Mouse (Mus musculus) midbrain, embryonic 15.5 days (tissue): ENCODE measurements at regions not wholly inside any gene's neighbourhood (a gene's known extent, or its start where the extent isn't known, plus 50 kb on each side); places are given as distances from the start of the nearest gene placed in this dataset.
A peak's percentile ranks its signal among the peaks of the same experiment; 100 is the strongest.

Experiments
- ATAC-seq: fragments of 200-750 bp; cut with Nextera tagmentation; replicated peaks from 2 replicates; pipeline ENCODE4 v1.8.0; 2017; ENCODE audit warnings: moderate TSS enrichment
- H3K27ac ChIP-seq: fragments of 300-500 bp; sonication (generic); 2 replicates; pipeline ENCODE4 v1.5.1; 2015; ENCODE audit warnings: mild to moderate bottlenecking, inconsistent platforms
- H3K27me3 ChIP-seq: fragments of 300-500 bp; sonication (generic); replicated peaks from 2 replicates; pipeline ENCODE4 v1.6.1; 2015; ENCODE audit warnings: inconsistent platforms
- H3K36me3 ChIP-seq: fragments of 300-500 bp; sonication (generic); replicated peaks from 2 replicates; pipeline ENCODE4 v1.6.1; 2015; ENCODE audit warnings: inconsistent platforms
- H3K4me1 ChIP-seq: fragments of 300-500 bp; sonication (generic); 2 replicates; pipeline ENCODE4 v1.6.1; 2015; ENCODE audit warnings: inconsistent platforms
- H3K4me2 ChIP-seq: fragments of 300-500 bp; sonication (generic); 2 replicates; pipeline ENCODE4 v1.6.1; 2015; ENCODE audit warnings: inconsistent platforms, mild to moderate bottlenecking, moderate library complexity
- H3K4me3 ChIP-seq: fragments of 300-500 bp; sonication (generic); 2 replicates; pipeline ENCODE4 v1.5.1; 2015; ENCODE audit warnings: mild to moderate bottlenecking, inconsistent platforms
- H3K9ac ChIP-seq: fragments of 300-500 bp; sonication (generic); 2 replicates; pipeline ENCODE4 v1.6.1; 2015; ENCODE audit warnings: mild to moderate bottlenecking, inconsistent platforms
- H3K9me3 ChIP-seq: fragments of 300-500 bp; sonication (generic); 2 replicates; pipeline ENCODE4 v1.6.1; 2016; ENCODE audit warnings: inconsistent platforms
- WGBS: fragments of 180-500 bp; shearing (Covaris S2); methylation state at CpG from one replicate; pipeline ENCODE4 v1.1.7; 2015; ENCODE audit warnings: mixed read lengths; 5-methylcytosine and 5-hydroxymethylcytosine counted together

GRCm38 (mm10) chr7:68567452-68568126, 181.5 kb downstream of the Arrdc4 start:
- H3K9ac ChIP-seq = no peak overlapping the region
- ATAC-seq = no peak
- WGBS = 88% methylated on average over 3 of the region's 3 CpGs

GRCm38 (mm10) chr7:68559440-68560343, 189.3 kb downstream of the Arrdc4 start:
- H3K36me3 ChIP-seq = no peaks in the 10 kb centered on the region
- H3K4me3 ChIP-seq = no peak overlapping the region
- peaks cover 2% of the 10 kb centered on the region; the same call in 1 of the 2 replicates for H3K4me1 ChIP-seq
- no peak overlapping the region for H3K27ac ChIP-seq
- WGBS = 68% methylated on average over 15 of the region's 15 CpGs
- H3K27me3 ChIP-seq = no peaks in the 10 kb centered on the region
- ATAC-seq = 0 out of 2 replicates have a peak, but pooled peaks have one; percentile 45
- no peak overlapping the region for H3K4me2 ChIP-seq
- no peaks in the 10 kb centered on the region for H3K9me3 ChIP-seq
- H3K9ac ChIP-seq = no peak overlapping the region

More at GRCm38 (mm10) chr7:68567452-68568126, 181.5 kb downstream of the Arrdc4 start:
- Histone ChIP-seq H3K4me1 (no peaks in the 10 kb centered on the region), H3K9me3 (no peaks in the 10 kb centered on the region), H3K4me3 (no peak overlapping the region), H3K36me3 (no peaks in the 10 kb centered on the region), H3K27me3 (no peaks in the 10 kb centered on the region), H3K27ac (no peak overlapping the region), H3K4me2 (no peak overlapping the region)

- no peak overlapping the region for H3K27ac ChIP-seq
- no peaks in the 10 kb centered on the region for H3K36me3 ChIP-seq
- no peaks in the 10 kb centered on the region for H3K9me3 ChIP-seq
- no peaks in the 10 kb centered on the region for H3K27me3 ChIP-seq
- no peak overlapping the region for H3K4me2 ChIP-seq
- H3K4me1 ChIP-seq = no peaks in the 10 kb centered on the region
- WGBS = 17% methylated on average over 3 of the region's 3 CpGs
- no peak overlapping the region for H3K4me3 ChIP-seq
- H3K9ac ChIP-seq = no peak overlapping the region
- ATAC-seq = no peak
These were observed 198.7 kb downstream of the Arrdc4 start for GRCm38 (mm10) chr7:68550330-68550729.

GRCm38 (mm10) chr7:68548176-68548575, 200.9 kb downstream of the Arrdc4 start:
- H3K36me3 ChIP-seq = no peaks in the 10 kb centered on the region
- no peak for ATAC-seq
- no peak overlapping the region for H3K4me3 ChIP-seq
- H3K27me3 ChIP-seq = no peaks in the 10 kb centered on the region
- H3K9ac ChIP-seq = no peak overlapping the region
- H3K4me2 ChIP-seq = no peak overlapping the region
- no peak overlapping the region for H3K27ac ChIP-seq
- H3K9me3 ChIP-seq = no peaks in the 10 kb centered on the region
- no peaks in the 10 kb centered on the region for H3K4me1 ChIP-seq

- Histone ChIP-seq H3K36me3 (no peaks in the 10 kb centered on the region), H3K27ac (no peak overlapping the region), H3K9me3 (no peaks in the 10 kb centered on the region), H3K4me1 (no peaks in the 10 kb centered on the region), H3K9ac (no peak overlapping the region), H3K4me2 (no peak overlapping the region), H3K27me3 (no peaks in the 10 kb centered on the region), H3K4me3 (no peak overlapping the region)
- 63% methylated on average over 11 of the region's 11 CpGs for WGBS
- ATAC-seq = 0 out of 2 replicates have a peak, but pooled peaks have one; percentile 30
These were observed 204.9 kb downstream of the Arrdc4 start for GRCm38 (mm10) chr7:68544136-68544535.

- Histone ChIP-seq H3K4me3 (no peak overlapping the region), H3K4me1 (no peaks in the 10 kb centered on the region), H3K4me2 (no peak overlapping the region), H3K27ac (no peak overlapping the region), H3K9me3 (no peaks in the 10 kb centered on the region), H3K36me3 (no peaks in the 10 kb centered on the region), H3K9ac (no peak overlapping the region), H3K27me3 (no peaks in the 10 kb centered on the region)
- ATAC-seq = no peak
- WGBS = 89% methylated on average over 6 of the region's 6 CpGs
These were observed 235.5 kb downstream of the Fam169b start for GRCm38 (mm10) chr7:68509096-68509495.

GRCm38 (mm10) chr7:68491143-68491810, 217.6 kb downstream of the Fam169b start:
- H3K27me3 ChIP-seq = no peaks in the 10 kb centered on the region
- H3K9ac ChIP-seq = no peak overlapping the region
- H3K9me3 ChIP-seq = no peaks in the 10 kb centered on the region
- no peak overlapping the region for H3K4me3 ChIP-seq
- ATAC-seq = no peak
- WGBS = 84% methylated on average over 6 of the region's 6 CpGs
- H3K4me1 ChIP-seq = no peaks in the 10 kb centered on the region
- no peaks in the 10 kb centered on the region for H3K36me3 ChIP-seq
- no peak overlapping the region for H3K4me2 ChIP-seq
- no peak overlapping the region for H3K27ac ChIP-seq

- H3K9me3 ChIP-seq = no peaks in the 10 kb centered on the region
- H3K4me1 ChIP-seq = no peaks in the 10 kb centered on the region
- no peaks in the 10 kb centered on the region for H3K27me3 ChIP-seq
- ATAC-seq = no peak
- H3K4me2 ChIP-seq = no peak overlapping the region
- H3K4me3 ChIP-seq = no peak overlapping the region
- no peak overlapping the region for H3K9ac ChIP-seq
- H3K27ac ChIP-seq = no peak overlapping the region
- no peaks in the 10 kb centered on the region for H3K36me3 ChIP-seq
- WGBS = 83% methylated on average over 3 of the region's 3 CpGs
These were observed 213.0 kb downstream of the Fam169b start for GRCm38 (mm10) chr7:68486676-68487075.

GRCm38 (mm10) chr7:68482553-68482952, 208.9 kb downstream of the Fam169b start:
- ATAC-seq = no peak
- Histone ChIP-seq H3K4me1 (no peaks in the 10 kb centered on the region), H3K9me3 (no peaks in the 10 kb centered on the region), H3K4me2 (no peak overlapping the region), H3K27ac (no peak overlapping the region), H3K9ac (no peak overlapping the region), H3K27me3 (0 out of 2 replicates have a peak, but pooled peaks cover 4% of the 10 kb centered on the region), H3K4me3 (no peak overlapping the region), H3K36me3 (no peaks in the 10 kb centered on the region)
- 76% methylated on average over 10 of the region's 10 CpGs for WGBS

- ATAC-seq = peak; percentile 30; the same call in 1 of the 2 replicates
- H3K9ac ChIP-seq = no peak overlapping the region
- H3K9me3 ChIP-seq = no peaks in the 10 kb centered on the region
- no peak overlapping the region for H3K4me3 ChIP-seq
- 35% methylated on average over 7 of the region's 7 CpGs for WGBS
- no peak overlapping the region for H3K27ac ChIP-seq
- H3K36me3 ChIP-seq = no peaks in the 10 kb centered on the region
- 0 out of 2 replicates have a peak, but pooled peaks cover 4% of the 10 kb centered on the region for H3K27me3 ChIP-seq
- H3K4me2 ChIP-seq = no peak overlapping the region
- no peaks in the 10 kb centered on the region for H3K4me1 ChIP-seq
These were observed 207.1 kb downstream of the Fam169b start for GRCm38 (mm10) chr7:68480770-68481169.

GRCm38 (mm10) chr7:68480336-68480735, 206.7 kb downstream of the Fam169b start:
- H3K27ac ChIP-seq = no peak overlapping the region
- no peaks in the 10 kb centered on the region for H3K4me1 ChIP-seq
- ATAC-seq = no peak
- no peak overlapping the region for H3K9ac ChIP-seq
- H3K9me3 ChIP-seq = no peaks in the 10 kb centered on the region
- H3K4me2 ChIP-seq = no peak overlapping the region
- no peaks in the 10 kb centered on the region for H3K36me3 ChIP-seq
- H3K4me3 ChIP-seq = no peak overlapping the region
- H3K27me3 ChIP-seq = 0 out of 2 replicates have a peak, but pooled peaks cover 4% of the 10 kb centered on the region
- WGBS = 51% methylated on average over 3 of the region's 3 CpGs

- 63% methylated on average over 3 of the region's 3 CpGs for WGBS
- no peak overlapping the region for H3K4me3 ChIP-seq
- no peaks in the 10 kb centered on the region for H3K4me1 ChIP-seq
- no peaks in the 10 kb centered on the region for H3K36me3 ChIP-seq
- H3K27ac ChIP-seq = no peak overlapping the region
- no peak for ATAC-seq
- H3K27me3 ChIP-seq = 0 out of 2 replicates have a peak, but pooled peaks cover 4% of the 10 kb centered on the region
- no peak overlapping the region for H3K9ac ChIP-seq
- no peak overlapping the region for H3K4me2 ChIP-seq
- H3K9me3 ChIP-seq = no peaks in the 10 kb centered on the region
These were observed 204.4 kb downstream of the Fam169b start for GRCm38 (mm10) chr7:68478044-68478443.
